Mouse (Mus musculus) neural tube, embryonic 15.5 days (tissue): ENCODE data around the gene Ebna1bp2. TPM values are rescaled to one million over a fixed set of nuclear protein-coding genes. Genes with fewer than 3 reads are reported as not detected.

Experiments used
- ATAC-seq: fragments of 200-750 bp; cut with Nextera tagmentation; 2 replicates; pipeline ENCODE4 v1.8.0; 2017; ENCODE audit warnings: mild to moderate bottlenecking, moderate TSS enrichment, moderate library complexity; ENCODE audit not compliant: low FRiP score
- H3K27ac ChIP-seq: fragments of 300-500 bp; sonication (generic); replicated peaks from 2 replicates; pipeline ENCODE4 v1.5.1; 2015; ENCODE audit warnings: mild to moderate bottlenecking, inconsistent platforms
- H3K27me3 ChIP-seq: fragments of 300-500 bp; sonication (generic); replicated peaks from 2 replicates; pipeline ENCODE4 v1.6.1; 2015; ENCODE audit warnings: inconsistent platforms
- H3K36me3 ChIP-seq: fragments of 300-500 bp; sonication (generic); 2 replicates; pipeline ENCODE4 v1.6.1; 2015; ENCODE audit warnings: inconsistent platforms
- H3K4me1 ChIP-seq: fragments of 300-500 bp; sonication (generic); 2 replicates; pipeline ENCODE4 v1.6.1; 2015; ENCODE audit warnings: inconsistent platforms
- H3K4me2 ChIP-seq: fragments of 300-500 bp; sonication (generic); 2 replicates; pipeline ENCODE4 v1.6.1; 2015; ENCODE audit warnings: inconsistent platforms, mild to moderate bottlenecking, moderate library complexity
- H3K4me3 ChIP-seq: fragments of 300-500 bp; sonication (generic); replicated peaks from 2 replicates; pipeline ENCODE4 v1.5.1; 2015; ENCODE audit warnings: mild to moderate bottlenecking, inconsistent platforms
- H3K9ac ChIP-seq: fragments of 300-500 bp; sonication (generic); replicated peaks from 2 replicates; pipeline ENCODE4 v1.6.1; 2015; ENCODE audit warnings: mild to moderate bottlenecking, inconsistent platforms
- H3K9me3 ChIP-seq: fragments of 300-500 bp; sonication (generic); replicated peaks from 2 replicates; pipeline ENCODE4 v1.6.1; 2016; ENCODE audit warnings: inconsistent platforms
- WGBS: fragments of 180-500 bp; shearing (Covaris S2); methylation state at CpG from one replicate; pipeline ENCODE4 v1.1.7; 2015; ENCODE audit warnings: mixed read lengths; 5-methylcytosine and 5-hydroxymethylcytosine counted together
- polyA plus RNA-seq: library from polyadenylated mRNA; unstranded; fragments of >200 nt; fragmentation: Nextera tagmentation; extraction: Ambion mirVana; gene quantifications from 2 replicates; pipeline ENCODE4 v1.2.1, GENCODE M21; 2015

Ebna1bp2 gene
- polyA plus RNA-seq = 84.7 and 102 TPM in 2 replicates

DNA sequence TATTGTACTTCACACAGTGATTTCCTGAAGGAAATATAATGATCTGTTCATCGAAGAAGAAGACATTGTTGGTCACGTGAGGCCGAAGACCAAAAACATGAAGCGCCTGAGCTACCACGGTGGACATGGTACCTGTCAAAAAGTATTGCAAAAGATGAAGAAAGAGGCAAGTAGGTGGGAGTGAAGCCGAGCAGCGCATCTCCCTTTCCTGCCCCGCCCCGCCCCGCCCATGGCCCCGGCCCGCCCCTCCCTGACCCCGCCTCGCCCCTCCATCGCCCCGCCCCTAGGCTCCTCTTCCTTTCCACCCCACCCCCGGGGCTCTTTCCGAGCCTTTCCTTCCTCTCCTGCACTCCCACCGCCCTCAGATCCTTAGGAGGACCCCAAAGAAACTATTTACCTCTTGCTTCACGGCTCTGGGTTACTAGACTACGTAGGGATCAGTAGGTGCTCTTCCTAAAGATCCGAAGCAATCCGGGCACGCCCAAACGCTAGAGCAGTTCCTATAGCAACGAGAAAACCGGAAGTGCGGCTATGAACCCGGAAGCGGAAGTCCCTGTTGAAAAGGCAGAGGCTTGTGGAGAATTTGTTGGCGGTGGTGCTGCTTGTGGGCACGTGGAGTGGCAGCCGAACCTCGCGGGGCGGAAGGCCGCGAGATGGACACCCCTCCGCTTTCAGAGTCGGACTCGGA, at the start of gene Ebna1bp2, which contains the start of gene Cfap57:
Gene Ebna1bp2, plus strand, starts transcription at position 521 of the 688 bp plus-strand sequence.
Gene Cfap57, minus strand, starts transcription at position 499 of the 688 bp plus-strand sequence.
- Histone ChIP-seq H3K36me3 (peaks cover 25% of the 10 kb centered on the region), H3K4me2 (peak within 1 kb of the TSS; percentile 96), H3K27ac (peak within 1 kb of the TSS; percentile 63), H3K4me3 (peak within 1 kb of the TSS; percentile 84), H3K27me3 (no peaks in the 10 kb centered on the region), H3K9ac (peak within 1 kb of the TSS; percentile 72), H3K4me1 (peaks cover 13% of the 10 kb centered on the region), H3K9me3 (no peaks in the 10 kb centered on the region)
- 2% methylated on average over 37 of the region's 41 CpGs for WGBS
- ATAC-seq = peak; percentile 96

GRCm38 (mm10) chr4:118571441-118571840, 49.2 kb upstream of the Ebna1bp2 start:
- Histone ChIP-seq H3K27me3 (no peaks in the 10 kb centered on the region), H3K4me1 (0 out of 2 replicates have a peak, but pooled peaks cover 4% of the 10 kb centered on the region), H3K4me3 (no peak overlapping the region), H3K36me3 (no peaks in the 10 kb centered on the region), H3K27ac (no peak overlapping the region), H3K4me2 (no peak overlapping the region), H3K9me3 (no peaks in the 10 kb centered on the region), H3K9ac (no peak overlapping the region)
- 87% methylated on average over 15 of the region's 15 CpGs for WGBS
- ATAC-seq = no peak

GRCm38 (mm10) chr4:118576097-118576496, 44.5 kb upstream of the Ebna1bp2 start:
- H3K9ac ChIP-seq = no peak overlapping the region
- WGBS = 9% methylated on average over 6 of the region's 6 CpGs

GRCm38 (mm10) chr4:118579313-118579712, 41.3 kb upstream of the Ebna1bp2 start:
- Histone ChIP-seq H3K9me3 (peaks cover under 1% of the 10 kb centered on the region; the same call in 1 of the 2 replicates), H3K9ac (no peak overlapping the region), H3K27ac (no peak overlapping the region), H3K27me3 (no peaks in the 10 kb centered on the region), H3K36me3 (no peaks in the 10 kb centered on the region), H3K4me2 (no peak overlapping the region), H3K4me1 (0 out of 2 replicates have a peak, but pooled peaks cover 4% of the 10 kb centered on the region), H3K4me3 (no peak overlapping the region)
- WGBS = 58% methylated on average over 13 of the region's 13 CpGs
- ATAC-seq = no peak

More at GRCm38 (mm10) chr4:118576097-118576496, 44.5 kb upstream of the Ebna1bp2 start:
- no peaks in the 10 kb centered on the region for H3K36me3 ChIP-seq
- H3K4me2 ChIP-seq = no peak overlapping the region
- ATAC-seq = peak; percentile 53; the same call in 1 of the 2 replicates
- H3K27me3 ChIP-seq = no peaks in the 10 kb centered on the region
- H3K4me3 ChIP-seq = no peak overlapping the region
- 0 out of 2 replicates have a peak, but pooled peaks cover 4% of the 10 kb centered on the region for H3K4me1 ChIP-seq
- no peak overlapping the region for H3K27ac ChIP-seq
- H3K9me3 ChIP-seq = no peaks in the 10 kb centered on the region

DNA sequence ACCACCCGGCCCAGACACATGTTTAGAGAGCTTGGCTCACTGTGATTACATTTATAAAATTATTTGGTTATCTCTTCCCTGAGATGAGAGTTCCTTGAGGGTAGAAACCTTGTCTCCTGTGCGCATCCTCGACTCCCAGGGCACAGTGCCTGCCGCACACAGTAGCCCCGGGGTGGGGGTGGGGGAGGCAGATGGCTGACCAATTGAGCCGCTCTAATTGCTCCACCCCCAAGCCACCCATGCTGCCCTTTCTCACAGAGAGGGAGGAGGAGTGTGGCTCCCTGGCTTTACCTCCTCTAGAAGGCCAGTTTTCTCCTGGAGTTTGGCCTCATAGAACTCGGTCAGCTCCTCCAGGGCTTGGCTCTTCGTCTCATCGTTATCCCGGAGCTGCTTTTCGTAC, 39.1 kb upstream of the Ebna1bp2 start:
- no peaks in the 10 kb centered on the region for H3K4me1 ChIP-seq
- H3K4me3 ChIP-seq = no peak overlapping the region
- H3K36me3 ChIP-seq = no peaks in the 10 kb centered on the region
- H3K27me3 ChIP-seq = no peaks in the 10 kb centered on the region
- H3K27ac ChIP-seq = no peak overlapping the region
- 35% methylated on average over 11 of the region's 11 CpGs for WGBS
- no peak overlapping the region for H3K9ac ChIP-seq
- no peak overlapping the region for H3K4me2 ChIP-seq
- H3K9me3 ChIP-seq = peaks cover 3% of the 10 kb centered on the region; the same call in 1 of the 2 replicates
- no peak for ATAC-seq

- 96% methylated on average over 8 of the region's 8 CpGs for WGBS
- Histone ChIP-seq H3K4me3 (no peak overlapping the region), H3K4me2 (no peak overlapping the region), H3K36me3 (no peaks in the 10 kb centered on the region), H3K9ac (no peak overlapping the region), H3K27me3 (no peaks in the 10 kb centered on the region), H3K27ac (no peak overlapping the region), H3K4me1 (peaks cover 6% of the 10 kb centered on the region; the same call in 1 of the 2 replicates), H3K9me3 (peaks cover 3% of the 10 kb centered on the region; the same call in 1 of the 2 replicates)
- no peak for ATAC-seq
These were observed 38.0 kb upstream of the Ebna1bp2 start for GRCm38 (mm10) chr4:118582629-118583028.

DNA sequence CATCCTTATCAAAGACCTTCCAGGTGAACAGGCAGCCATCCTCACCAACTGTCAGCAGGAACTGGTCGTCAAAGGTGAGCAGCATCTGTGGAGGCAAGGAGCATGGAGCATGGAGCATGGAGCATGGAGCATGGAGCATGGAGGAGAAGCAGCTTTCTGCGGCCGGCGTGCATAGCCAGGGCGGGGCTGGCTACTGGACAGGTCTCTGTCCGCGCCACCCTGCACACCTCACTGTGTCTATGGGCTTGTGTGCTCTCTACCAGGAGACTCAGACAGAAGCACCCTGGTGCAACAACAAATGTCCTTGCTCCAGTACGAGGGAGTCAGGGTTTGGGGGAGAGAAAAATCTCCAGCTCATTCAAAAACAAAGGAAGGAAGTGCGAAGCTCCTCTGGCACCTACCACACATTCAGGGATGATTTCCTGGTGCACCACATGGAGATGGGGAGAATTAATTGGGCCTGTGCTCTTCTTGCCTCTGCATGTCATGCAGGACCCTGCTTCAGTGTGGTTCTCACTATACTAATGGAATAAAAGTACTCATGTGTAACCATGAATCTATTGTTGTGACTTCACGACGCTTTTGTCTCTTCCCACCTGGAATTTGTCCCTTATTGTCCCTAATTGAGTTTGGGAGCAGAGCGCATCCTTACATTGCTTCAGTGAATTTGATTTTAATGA, 31.4 kb upstream of the Ebna1bp2 start:
- Histone ChIP-seq H3K9ac (no peak overlapping the region), H3K9me3 (peaks cover 3% of the 10 kb centered on the region; the same call in 1 of the 2 replicates), H3K4me1 (peaks cover 17% of the 10 kb centered on the region; the same call in 1 of the 2 replicates), H3K36me3 (no peaks in the 10 kb centered on the region), H3K27me3 (no peaks in the 10 kb centered on the region), H3K27ac (peak overlapping the region; percentile 51), H3K4me3 (no peak overlapping the region), H3K4me2 (peak overlapping the region; percentile 25)
- ATAC-seq = peak; percentile 55; the same call in 1 of the 2 replicates
- 67% methylated on average over 12 of the region's 12 CpGs for WGBS

- Histone ChIP-seq H3K4me2 (peak overlapping the region; percentile 25), H3K27ac (peak overlapping the region; percentile 51), H3K27me3 (no peaks in the 10 kb centered on the region), H3K9me3 (no peaks in the 10 kb centered on the region), H3K36me3 (no peaks in the 10 kb centered on the region), H3K4me1 (peaks cover 17% of the 10 kb centered on the region; the same call in 1 of the 2 replicates), H3K4me3 (no peak overlapping the region), H3K9ac (0 out of 2 replicates have a peak overlapping the region, but pooled peaks have one; percentile 17)
- 5% methylated on average over 7 of the region's 7 CpGs for WGBS
- peak; percentile 25; the same call in 1 of the 2 replicates for ATAC-seq
These were observed 30.9 kb upstream of the Ebna1bp2 start for GRCm38 (mm10) chr4:118589733-118590130.

GRCm38 (mm10) chr4:118604065-118604464, 16.5 kb upstream of the Ebna1bp2 start:
- H3K4me1 ChIP-seq = no peaks in the 10 kb centered on the region
- ATAC-seq = no peak
- no peak overlapping the region for H3K27ac ChIP-seq
- H3K9ac ChIP-seq = no peak overlapping the region
- no peak overlapping the region for H3K4me2 ChIP-seq
- 69% methylated on average over 4 of the region's 4 CpGs for WGBS
- no peak overlapping the region for H3K4me3 ChIP-seq
- H3K27me3 ChIP-seq = no peaks in the 10 kb centered on the region
- H3K9me3 ChIP-seq = no peaks in the 10 kb centered on the region
- H3K36me3 ChIP-seq = no peaks in the 10 kb centered on the region

DNA sequence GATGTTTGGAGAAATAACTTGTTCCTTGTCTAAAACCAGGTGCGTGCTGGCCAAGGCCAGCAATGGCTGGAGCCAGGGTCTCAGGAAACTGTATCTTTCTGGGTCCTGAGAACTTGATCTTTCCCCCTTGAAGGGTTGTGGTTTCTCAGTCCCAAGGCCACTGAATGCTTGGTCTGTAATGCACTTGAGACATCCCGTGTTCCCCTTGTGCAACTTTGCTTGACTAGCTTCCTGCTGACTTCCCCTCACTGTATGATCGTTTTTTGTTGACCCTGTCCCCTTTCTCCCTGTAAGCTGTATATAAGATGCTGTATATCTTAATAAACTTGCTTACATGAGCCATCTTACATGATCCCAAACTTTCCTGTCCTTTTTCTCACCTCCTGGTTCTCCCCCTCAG, 10.8 kb upstream of the Ebna1bp2 start:
- no peak overlapping the region for H3K4me2 ChIP-seq

GRCm38 (mm10) chr4:118612619-118613018, 8.0 kb upstream of the Ebna1bp2 start:
- Histone ChIP-seq H3K27me3 (no peaks in the 10 kb centered on the region), H3K4me1 (no peaks in the 10 kb centered on the region), H3K9ac (no peak overlapping the region), H3K9me3 (no peaks in the 10 kb centered on the region), H3K4me3 (no peak overlapping the region), H3K36me3 (no peaks in the 10 kb centered on the region), H3K4me2 (no peak overlapping the region), H3K27ac (no peak overlapping the region)
- no peak for ATAC-seq
- WGBS = 26% methylated on average over 11 of the region's 11 CpGs

More for the DNA sequence above, 10.8 kb upstream of the Ebna1bp2 start:
- no peak for ATAC-seq
- Histone ChIP-seq H3K9me3 (no peaks in the 10 kb centered on the region), H3K27me3 (no peaks in the 10 kb centered on the region), H3K4me3 (no peak overlapping the region), H3K4me1 (no peaks in the 10 kb centered on the region), H3K36me3 (no peaks in the 10 kb centered on the region), H3K27ac (no peak overlapping the region), H3K9ac (no peak overlapping the region)
- 77% methylated on average over 3 of the region's 3 CpGs for WGBS
